Mouse (Mus musculus): ENCODE results near the gene Slc52a3.

Gene Slc52a3

DNA sequence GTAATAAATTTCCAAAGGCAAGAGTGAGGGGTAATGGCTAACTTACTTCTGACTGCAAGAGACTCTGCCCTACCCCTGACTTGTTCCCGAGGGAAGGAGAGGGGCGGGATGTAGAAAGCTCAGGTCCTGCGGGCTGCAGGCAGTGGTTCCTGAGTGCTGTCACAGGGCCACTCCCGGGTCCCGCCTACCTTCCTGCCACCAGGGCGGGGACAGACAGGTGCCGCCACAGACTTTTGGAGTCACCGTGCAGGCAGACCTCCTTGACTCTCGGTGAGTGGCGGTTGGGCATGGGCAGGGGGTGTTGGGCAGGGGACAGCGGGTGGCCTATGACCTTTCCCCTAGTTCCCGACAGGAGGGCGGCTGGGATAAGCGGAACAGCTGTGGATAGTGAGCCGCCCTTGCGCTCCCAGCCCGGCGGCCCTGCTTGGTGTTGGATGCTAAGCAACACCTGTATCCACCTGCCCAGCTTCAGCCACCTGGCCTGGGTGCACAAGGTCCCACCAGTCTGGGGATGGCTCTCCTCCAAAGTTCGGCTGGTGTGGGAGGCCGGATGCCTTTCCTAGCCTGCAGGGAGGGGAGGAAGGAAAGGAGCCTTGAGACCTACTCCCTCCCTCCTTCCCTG, 3.5 kb downstream of the Slc52a3 start:
- no peak for DNase-seq

DNA sequence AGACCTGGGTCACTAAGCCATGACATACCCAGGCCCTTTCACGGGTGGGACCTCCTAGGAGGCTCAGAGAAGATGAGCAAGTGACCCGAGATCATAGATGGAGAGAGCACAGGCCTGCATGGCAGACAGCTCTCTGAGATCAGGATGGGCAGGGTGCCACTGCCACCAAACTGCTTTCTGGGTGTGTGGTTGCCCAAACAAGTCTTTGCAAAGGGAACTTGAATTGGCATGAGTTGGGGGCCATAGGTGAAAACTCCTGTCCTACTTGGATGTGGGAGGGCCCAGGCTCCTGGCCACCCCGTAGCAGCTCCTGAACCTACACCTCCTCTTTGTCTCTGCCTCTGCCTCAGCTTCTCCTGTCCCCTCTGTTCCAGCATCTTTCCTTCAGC, 4.0 kb downstream of the Slc52a3 start:
- DNase-seq = no peak

DNA sequence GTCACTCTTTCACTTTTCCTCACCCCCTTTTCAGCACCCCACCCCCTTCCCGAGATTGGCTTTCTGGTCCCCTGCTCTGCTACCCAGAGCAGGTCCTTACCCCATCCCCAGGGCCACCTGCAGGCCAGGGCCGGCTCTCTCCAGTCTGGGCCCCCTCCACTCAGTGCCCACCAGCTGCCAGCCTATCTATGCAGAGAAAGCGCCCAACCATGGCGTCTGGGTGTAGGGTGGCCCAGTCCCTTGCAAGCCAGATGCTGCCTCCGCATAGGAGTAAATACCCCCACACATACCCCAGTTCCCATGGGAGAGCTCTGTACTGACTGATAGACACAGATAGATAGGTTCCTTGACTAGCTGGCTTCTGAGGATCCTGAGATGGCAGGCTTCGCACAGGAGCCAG, 4.4 kb downstream of the Slc52a3 start:
- no peak for DNase-seq

DNA sequence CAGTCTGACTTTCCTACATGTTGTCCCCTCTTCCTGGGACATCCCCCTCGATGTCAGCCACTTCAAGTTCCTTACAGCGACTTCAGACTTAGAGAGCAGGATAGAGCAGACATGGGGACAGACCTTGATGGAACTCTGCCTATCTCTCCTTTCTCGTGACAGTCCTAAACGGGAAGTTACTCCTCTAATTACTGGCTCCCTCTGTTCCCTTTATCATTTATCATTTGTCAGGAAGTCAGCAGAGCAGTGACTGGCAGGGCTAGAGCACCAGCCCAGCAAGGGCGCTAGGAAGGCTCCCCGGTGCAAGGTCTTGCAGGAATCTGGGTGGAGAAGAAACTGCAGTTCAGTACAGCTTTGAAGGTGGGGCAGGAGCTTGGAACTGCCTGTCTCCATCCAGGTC, 6.2 kb downstream of the Slc52a3 start:
- no peak for DNase-seq

DNA sequence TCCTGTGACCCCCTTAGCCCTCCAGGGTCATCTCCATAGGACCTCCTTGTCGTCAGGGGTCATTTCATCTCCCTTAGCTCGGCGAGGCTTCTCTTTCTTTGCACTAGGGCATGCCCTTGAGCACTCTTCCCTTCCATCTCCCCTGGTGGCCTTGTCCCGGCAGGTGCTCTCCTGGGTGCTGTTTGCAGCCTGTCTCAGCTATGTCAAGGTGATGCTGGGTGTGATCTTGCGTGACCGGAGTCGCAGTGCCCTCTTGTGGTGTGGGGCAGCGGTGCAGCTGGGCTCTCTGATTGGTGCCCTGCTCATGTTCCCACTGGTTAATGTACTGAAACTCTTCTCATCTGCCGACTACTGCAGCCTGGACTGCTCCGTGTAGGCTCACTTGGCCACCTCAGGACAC, 11.5 kb downstream of the Slc52a3 start:
- no peak for DNase-seq

DNA sequence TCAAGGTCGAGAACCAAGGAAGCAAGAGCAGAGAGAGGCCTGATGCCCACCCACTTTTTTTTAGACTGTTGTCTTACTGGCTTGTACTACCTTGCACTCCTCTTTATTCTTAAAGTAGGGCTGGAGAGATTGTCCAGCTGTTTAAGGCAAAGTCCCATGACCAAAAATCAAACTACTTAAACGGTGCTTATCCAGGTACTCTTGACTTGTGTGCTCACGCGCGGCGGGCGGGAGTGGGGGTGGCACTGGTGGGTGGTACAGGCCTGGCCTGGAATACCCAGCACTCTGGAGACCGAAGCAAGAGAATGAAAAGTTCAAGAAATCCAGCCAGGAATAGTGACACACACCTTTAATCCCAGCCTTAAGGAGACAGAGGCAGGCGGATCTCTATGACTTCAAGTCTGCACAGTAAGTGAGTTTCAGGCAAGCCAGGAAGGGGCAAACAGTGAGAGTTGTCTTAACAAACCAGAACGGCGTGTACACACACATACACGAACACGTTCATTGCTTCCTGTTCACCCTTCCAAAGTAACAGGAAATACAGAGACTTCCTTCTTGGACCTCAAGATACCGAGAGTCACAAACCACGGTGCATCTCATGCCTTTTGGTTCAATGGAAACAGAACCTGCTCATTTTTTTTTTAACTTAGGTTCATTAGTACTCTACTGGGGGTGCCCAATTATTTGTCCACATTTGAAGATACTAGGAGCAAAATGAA, 12.9 kb downstream of the Slc52a3 start:
- no peak for DNase-seq

DNA sequence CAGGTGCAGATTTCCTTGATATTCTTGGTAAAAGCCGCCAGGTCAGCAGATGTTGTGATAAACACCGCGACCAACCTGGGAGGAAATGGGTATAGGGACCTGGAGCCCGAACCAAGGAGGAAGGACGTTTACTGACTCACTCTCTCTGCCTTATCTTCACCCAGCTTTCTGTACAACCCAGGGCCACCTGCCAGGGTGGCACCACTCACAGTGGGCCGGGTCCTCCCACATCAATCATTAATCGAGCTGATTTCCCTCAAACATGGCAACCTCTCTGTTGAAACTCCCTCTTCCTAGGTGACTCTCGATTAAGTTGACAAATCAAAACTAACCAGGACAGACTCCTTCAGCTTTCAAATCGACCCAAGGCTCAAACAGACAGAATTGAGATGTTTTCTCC, 13.9 kb downstream of the Slc52a3 start:
- DNase-seq = no peak

DNA sequence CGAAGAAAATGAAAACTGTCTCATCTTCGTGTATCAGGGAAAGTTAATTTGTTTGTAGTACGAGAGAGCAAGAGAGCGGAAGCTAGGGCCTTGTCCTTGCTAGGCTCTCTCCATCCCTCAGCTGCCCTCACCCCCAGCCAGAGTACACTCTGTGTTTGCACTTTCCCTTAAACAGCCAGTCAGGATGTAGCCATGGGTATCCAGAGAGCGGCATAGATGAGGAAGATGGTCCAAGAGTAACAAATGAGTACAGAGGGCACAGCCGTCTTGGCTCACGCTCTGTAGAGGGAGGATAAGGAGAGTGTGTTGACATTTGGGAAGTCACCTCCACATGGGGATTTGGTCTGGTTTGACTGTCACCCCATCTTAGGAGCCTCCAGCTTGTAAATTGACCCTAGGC, 14.3 kb downstream of the Slc52a3 start:
- no peak for DNase-seq

DNA sequence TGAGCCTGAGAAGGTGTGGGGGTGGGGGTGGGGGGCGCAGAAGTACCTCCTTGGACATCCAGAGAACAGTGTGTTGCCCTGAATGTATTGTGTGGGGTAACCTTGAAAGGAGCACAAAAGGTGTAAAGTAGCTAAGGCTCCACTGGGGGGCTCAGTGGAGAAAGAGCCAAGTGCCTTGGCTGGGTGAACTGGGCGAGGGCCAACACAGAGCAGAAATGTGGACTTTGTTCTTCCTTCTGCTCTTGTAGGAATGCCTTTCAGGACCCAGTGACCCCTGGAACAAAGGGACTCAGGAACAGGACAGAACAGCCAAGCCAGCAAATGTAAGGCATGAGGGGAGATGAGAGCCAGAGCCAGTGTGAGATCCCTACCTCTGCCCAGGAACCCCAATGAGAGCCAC, 15.4 kb downstream of the Slc52a3 start:
- peak; percentile 34 for DNase-seq

DNA sequence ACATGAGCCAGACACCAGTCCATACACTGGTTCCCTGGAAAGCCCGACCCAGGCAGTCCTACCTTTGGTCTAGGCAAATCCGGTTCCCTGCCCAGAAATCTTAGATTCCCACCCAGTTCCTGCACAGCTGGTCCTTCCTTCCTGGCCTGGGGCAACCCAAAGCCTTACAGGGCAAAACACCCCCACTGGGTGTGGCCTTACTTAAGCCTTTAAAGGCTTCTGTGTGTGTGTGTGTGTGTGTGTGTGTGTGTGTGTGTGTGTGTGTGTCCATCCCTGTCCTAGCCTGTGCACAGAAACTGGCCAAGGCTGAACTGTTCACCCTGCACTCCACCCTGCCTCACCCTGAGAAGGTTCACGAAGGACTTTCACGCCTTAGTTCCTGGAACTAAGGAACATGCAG, 15.9 kb downstream of the Slc52a3 start:
- no peak for DNase-seq

DNA sequence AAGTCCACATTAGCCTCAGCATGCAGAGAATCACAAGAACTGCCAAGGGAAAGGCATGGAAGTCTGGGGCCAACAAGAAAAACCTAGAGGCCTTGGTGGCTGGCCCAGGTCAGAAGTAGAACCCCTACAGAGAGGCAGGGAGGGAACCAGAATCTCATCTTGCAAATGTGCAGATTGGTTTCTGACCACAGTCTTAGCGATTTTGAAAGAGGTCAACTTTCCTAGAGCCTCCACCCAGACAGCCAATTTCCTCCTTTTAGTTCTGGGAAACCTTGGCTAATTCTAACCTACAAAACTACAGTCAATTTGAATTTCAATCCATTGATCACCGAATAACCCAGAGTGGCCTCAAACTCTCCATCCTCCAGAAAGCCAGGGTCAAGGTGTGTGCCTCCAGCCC, 16.4 kb downstream of the Slc52a3 start:
- DNase-seq = no peak

DNA sequence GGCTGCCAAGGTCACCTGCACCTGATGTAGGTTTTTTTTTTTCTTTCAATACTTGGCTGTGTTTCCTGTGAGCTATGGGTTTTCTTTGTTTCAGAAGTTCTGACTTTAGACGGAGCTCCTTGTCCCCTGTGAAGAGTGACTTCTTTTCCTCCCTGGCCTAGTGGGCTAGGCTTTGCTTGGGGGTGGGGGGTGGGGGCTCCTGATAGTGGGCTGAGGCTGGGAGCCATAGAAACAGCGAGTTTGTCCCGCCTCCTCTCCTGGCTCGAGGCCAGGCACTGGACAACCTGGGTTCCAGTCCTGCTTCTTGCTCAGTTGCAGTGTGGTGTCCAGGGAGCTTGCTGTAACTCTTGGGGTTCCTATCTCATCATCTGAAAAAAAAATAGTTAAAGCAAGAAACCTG, 19.7 kb downstream of the Slc52a3 start:
- no peak for DNase-seq

DNA sequence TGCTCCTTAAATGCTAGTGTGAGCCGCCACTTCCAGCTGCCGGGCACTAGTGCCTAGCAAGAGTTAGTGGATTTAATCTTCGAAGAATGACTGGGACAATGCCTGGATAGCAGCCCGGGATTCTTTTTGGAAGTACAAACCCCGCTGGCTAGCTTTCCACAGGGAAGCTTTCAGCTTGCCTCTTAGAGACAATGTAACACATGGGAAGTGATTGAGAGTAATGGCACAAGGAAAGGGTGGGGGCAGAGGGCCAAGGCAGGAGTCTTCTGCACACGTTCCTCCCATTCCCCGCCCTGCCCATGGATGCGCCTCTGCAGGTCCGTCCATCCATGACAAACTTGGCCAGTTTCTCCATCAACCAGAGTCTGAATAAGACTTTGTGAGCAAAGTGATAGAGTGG, 20.4 kb downstream of the Slc52a3 start:
- no peak for DNase-seq

DNA sequence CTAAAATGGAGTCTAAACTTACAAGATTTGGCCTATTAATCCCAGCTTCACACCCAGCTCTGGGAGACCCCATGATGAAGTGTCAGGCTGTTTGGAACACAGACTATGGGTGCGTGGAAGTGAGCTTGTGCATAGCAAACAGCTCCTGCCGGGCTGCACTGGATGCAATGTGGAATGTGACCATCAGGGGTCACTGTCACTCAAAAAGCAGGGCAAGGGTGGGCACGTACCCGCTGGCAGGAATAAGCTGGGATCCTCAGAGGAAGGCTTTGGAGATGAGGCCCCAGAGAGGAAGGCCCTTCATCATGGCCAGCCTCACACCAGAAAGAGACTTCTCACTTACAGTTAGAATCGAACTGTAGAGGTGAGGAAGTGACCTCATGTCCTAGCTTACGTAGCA, 23.9 kb downstream of the Slc52a3 start:
- peak; percentile 83 for DNase-seq

DNA sequence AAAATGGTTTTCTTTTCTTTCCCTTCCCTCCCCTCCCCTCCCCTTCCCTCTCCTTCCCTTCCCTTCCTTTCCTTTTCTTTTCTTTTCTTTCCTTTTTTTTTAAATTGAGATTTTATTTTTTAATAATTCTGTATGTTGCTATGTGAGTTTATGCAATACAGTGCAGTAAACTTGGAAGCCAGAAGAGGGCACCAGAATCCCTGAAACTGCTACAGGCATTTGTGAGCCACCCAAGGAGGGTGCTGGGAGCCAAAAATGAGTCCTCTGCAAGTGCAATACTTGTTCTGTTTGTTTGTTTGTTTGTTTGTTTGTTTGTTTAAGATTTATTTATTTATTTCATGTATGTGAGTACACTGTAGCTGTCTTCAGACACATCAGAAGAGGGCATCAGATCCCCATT, 25.7 kb downstream of the Slc52a3 start:
- no peak for DNase-seq

DNA sequence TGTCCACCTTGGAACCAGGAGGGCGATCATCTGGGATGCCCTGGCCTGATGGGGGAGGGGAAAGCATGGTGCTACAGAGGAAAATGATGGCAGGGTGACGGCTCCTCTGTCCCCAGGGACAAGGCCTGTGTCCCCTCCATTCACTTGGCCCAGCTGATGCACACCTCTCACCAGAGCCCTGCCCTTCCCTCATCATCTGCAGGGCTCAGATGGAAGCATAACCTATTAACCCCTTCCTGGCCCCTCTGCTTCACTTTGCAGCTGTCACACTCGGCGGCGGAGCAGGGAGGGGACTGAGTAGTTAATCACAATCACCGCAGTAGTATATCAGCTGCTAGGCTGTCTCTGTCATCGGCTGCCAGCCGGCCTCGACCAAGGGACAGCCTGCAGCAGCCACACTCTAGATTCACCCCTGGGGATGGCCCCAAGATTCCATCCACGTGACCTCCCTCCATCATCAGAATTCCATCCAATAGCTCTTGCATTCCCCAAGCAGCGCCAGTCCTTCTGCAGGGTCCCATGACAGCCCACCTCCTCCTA, 28.6 kb downstream of the Slc52a3 start:
- DNase-seq = peak; percentile 28

DNA sequence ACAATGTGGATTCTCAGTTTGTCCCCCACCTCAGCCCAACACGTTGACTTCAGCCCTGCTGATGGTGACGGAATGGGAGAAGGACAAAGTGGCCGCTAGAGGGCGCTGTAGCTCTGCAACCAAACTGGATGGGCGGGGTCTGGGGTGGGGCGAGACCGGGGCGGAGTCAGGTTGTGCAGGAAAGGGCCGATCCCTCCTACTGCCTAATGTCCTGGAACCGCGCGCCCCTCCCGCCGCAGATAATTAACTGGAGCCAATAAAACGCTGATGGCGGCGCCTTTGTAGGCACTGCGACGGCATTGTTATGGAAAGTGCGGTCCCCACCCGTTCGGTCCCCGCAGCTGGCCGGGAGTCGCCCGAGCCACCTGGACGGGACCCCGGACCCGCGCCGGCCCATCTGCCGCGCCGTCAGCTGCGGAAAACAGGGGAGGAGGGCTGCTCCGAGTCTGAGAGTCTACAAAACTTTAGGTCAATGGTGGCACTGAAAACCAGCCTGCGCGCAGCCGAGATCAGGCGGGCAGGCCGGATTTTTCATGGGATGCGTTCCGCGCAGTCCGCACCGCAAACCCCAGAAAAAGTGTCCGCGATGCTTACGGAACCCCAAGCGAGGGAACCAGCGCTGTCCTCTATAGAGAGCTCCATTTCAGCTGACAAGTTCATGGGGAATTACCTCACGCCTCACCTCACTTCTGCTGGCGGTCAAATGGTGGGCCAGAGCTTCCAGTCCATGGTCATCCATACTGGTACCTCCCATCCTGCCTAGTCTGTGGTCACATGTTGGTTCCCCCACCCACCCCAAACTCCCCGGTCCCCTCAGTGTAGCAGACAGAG, 33.2 kb downstream of the Slc52a3 start:
- DNase-seq = peak; percentile 95

DNA sequence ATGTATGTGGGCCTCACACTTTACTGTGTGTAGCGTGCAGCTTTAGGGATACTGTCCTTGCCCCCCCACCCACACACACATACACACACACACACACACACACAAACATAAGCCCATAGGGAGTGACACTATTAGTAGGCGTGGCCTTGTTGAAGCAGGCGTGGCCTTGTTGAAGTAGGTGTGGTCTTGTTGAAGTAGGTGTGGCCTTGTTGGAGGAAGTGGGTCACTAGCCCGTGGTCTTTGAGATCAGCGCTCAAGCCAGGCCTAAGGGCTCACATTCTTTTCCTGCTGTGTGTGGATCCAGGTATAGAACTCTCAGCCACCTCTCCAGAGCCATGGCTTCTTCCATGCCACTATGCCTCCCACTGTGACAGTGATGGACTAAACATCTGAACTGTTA, 34.7 kb downstream of the Slc52a3 start:
- peak; percentile 47 for DNase-seq

DNA sequence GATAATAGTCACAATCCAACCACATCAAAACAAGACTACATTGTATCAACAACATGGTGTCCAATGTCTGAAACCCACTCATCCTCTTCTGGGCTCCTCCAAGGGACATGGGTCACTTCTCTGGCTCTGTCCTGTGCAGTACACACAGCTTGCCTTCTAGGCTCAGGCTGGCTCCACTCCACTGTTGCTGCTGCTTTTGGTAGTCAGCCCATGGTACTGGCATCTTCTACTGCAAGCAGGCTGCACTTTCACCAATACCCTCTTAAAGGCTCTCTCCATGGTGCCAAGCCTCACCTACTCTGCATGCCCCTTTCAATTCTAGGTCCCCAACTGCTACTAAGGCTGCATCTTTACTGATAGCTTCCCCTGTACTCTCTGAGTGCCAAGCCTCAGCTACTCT, 43.8 kb downstream of the Slc52a3 start:
- no peak for DNase-seq

DNA sequence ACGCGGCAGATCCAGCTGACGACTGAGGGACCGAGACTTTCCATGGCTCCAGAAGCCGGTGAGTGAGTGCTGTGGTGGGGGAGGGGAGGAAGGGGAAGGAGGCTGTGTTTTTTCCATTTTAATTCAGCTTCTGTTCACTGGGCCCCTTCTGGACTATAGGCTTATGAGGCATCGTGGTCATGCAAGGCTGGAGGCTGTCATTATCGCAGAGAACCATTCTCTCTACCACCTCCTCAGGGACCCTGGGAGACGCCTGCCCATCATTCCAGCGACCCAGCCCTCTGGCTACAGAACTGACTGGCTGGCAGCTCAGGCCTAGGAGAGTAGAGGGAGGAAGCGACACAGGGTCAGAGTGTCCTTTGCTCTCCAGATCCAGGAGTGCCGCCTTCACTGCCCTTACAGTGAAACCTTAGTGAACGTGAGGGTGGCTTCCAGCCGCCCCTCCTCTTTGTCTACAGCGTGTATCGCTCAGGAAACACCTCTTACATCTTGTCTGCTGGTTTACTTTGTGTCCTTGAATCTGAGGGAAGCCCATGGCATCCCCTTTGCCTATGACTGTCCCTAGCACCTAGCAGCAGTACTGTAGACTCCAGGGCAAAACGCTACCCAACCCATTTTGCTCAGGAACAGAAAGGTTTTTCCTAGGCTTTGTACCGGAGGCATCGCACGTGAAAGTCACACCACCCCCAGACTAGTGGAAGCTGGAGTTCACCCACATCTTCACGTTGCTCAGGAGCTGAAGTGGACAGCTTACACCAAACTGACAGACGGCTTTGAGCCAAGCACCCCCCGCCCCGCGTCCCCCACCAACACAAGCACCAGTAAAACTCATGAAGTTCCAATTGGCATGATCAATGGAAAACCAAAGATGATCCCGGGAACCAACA, 51.0 kb downstream of the Slc52a3 start:
- DNase-seq = peak; percentile 73

DNA sequence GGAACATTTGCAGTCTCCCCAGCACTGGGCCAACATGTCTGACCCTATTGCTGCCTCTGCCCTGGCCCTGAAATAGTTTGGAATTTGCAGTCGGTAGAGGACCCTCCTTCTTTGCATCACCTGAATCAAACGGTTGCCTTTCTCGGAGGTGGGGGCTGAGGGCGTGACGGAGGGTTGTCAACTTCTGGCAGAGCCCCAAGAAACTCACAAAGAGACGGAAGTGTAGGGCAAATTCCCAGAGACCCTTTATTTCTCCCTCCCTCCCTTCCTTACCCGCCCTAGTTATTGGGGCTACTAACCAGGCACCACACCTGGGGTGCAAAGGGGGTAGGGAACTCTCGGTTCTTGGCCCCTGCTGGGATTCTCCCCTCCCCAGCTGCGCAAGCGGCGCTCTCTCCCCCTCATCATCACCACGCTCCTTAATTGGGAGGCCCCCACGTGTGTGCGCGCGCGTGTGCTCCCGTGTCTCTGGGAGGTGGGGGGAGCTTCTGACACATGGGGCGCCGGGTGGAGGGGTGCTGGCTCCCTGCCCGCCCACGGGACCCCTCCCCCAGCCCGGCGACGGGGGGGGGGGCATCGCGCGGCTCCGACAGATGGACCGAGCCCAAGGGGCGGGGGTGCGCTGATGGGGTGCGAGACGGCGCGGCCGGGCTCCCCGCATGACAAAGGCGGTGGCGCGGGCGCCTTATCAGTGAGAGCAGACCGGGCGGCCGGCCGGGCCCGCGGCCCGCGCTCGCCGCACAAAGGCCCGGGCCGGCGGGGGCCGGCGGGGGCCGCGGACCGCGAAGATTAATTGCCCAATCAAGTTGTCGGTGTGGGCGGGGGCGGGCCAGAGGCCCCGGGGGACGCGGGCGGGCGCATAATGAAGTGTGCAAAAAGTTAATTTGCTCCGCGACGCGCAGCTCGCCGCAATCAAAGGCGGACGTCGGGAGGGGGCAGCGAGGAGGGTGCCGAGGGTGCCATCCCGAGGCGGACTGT, 52.0 kb downstream of the Slc52a3 start:
- peak; percentile 73 for DNase-seq
